Mouse (Mus musculus) ES-E14 (cell line): ENCODE data around the gene Mmp17.

Experiments used
- CHD2 ChIP-seq: IDR thresholded peaks from 2 replicates; pipeline ENCODE4 v1.6.1; 2014; ENCODE audit warnings: mild to moderate bottlenecking, low read depth, low read length, inconsistent platforms
- HCFC1 ChIP-seq: IDR thresholded peaks from 2 replicates; pipeline ENCODE4 v1.6.1; 2012; ENCODE audit warnings: low read length, inconsistent platforms, borderline replicate concordance; ENCODE audit not compliant: insufficient read depth
- MAFK ChIP-seq: IDR thresholded peaks from 2 replicates; pipeline ENCODE4 v1.6.1; 2014; ENCODE audit warnings: mild to moderate bottlenecking, low read depth, low read length, inconsistent platforms; ENCODE audit not compliant: insufficient read depth
- ZC3H11A ChIP-seq: IDR thresholded peaks from 2 replicates; pipeline ENCODE4 v1.6.1; 2012; ENCODE audit warnings: low read depth, mild to moderate bottlenecking, inconsistent platforms, low read length, borderline replicate concordance
- ZNF384 ChIP-seq: IDR thresholded peaks from 2 replicates; pipeline ENCODE4 v1.6.1; 2012; ENCODE audit warnings: low read depth, low read length, inconsistent platforms

DNA sequence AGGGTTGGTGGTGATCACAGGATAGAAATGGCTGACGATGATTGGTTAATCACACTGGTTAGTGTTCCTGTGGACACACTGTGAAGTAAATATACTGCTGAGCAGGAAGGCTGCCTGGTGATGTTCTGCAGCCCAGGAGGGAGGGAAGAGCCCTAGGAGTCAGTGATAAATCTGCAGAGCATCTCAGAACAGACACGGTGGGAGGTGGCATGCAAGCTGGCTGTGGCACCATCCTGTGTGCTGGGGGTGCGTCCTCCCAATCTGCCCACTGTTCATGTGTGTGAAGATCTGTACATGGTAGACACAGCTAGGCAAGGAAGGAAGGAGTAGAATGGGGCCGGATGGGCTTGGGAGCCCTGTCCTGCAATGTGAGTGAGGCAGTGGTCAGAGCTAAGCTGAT, 15.4 kb upstream of the Mmp17 start:
- TF ChIP-seq CHD2 = no peak
- TF ChIP-seq ZC3H11A = no peak
- no peak for TF ChIP-seq HCFC1
- TF ChIP-seq MAFK = no peak
- TF ChIP-seq ZNF384 = no peak
